Mouse (Mus musculus): ENCODE data around the gene Haao. TPM values are rescaled to one million over a fixed set of nuclear protein-coding genes. Genes with fewer than 3 reads are reported as not detected.

Gene Haao
- total and polyA plus RNA-seq, 3 experiments, result 0.05 to 4.8 (median 1.5) TPM

DNA sequence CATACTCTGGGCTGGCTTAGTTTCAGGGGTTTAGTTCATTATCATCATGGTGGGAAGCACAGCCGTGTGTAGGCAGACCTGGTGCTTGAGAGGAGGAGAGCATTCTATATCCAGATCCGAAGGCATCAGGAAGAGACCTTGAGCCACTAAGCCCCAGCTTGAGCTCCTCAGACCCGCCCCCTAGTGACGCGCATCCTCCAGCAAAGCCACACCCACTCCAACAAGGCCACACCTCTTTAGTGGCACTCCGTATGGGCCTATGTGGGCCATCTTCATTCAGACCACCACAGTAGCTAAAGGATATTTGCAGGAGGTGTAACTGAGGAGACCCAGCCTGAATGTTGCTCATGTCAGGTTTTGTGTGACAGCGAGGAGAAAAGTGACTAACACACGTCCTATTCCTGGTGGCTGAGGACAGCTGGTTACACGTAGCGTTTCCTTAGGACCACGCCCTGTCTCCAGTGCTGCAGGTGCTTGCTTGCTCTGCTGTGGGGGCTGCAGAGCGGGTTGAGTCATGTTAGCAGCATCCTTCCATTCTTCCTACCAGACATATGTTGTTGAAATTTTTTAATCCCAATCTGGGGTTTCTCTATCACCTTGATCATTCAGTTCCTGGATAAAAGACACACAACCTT is 6.6 kb upstream of the Haao start:
- H3K4me3 ChIP-seq (ENCODE audit: low read depth, low read length), result no peak overlapping the region; the same call in 1 of the 2 replicates
- no peak for TF ChIP-seq CTCF (IDR thresholded peaks at IDR 0.05; ENCODE audit: low read depth, low read length)
- TF ChIP-seq POLR2AphosphoS5 (IDR thresholded peaks at IDR 0.05; ENCODE audit: insufficient replicate concordance, low read depth, low read length), result no peak
- TF ChIP-seq GATA1 (IDR thresholded peaks at IDR 0.05; ENCODE audit: borderline replicate concordance, low read length), result no peak
- no peak for TF ChIP-seq TAL1 (conservative IDR thresholded peaks at IDR 0.05; ENCODE audit: low read depth, low read length)
- no peak for TF ChIP-seq GATA2 (IDR thresholded peaks at IDR 0.05; ENCODE audit: borderline replicate concordance, low read depth, low read length)
- no peak for ATAC-seq (ENCODE audit: extremely low read depth, insufficient number of reproducible peaks, low FRiP score, poor library complexity, severe bottlenecking)
- H3K4me1 ChIP-seq (ENCODE audit: insufficient read depth, low read depth, low read length), result peaks cover 39% of the 10 kb centered on the region
- 0 out of 2 replicates have a peak, but pooled peaks cover under 1% of the 10 kb centered on the region for H3K27me3 ChIP-seq (ENCODE audit: insufficient read depth, low read length)
- H3K9me3 ChIP-seq (replicated peaks), result peaks cover 9% of the 10 kb centered on the region
- no peak for DNase-seq (ENCODE audit: low spot score)
- no peaks in the 10 kb centered on the region for H3K36me3 ChIP-seq (replicated peaks)

- Histone ChIP-seq H3K27me3 (ENCODE audit: insufficient read depth, low read length) (peaks cover 6% of the 10 kb centered on the region; the same call in 1 of the 2 replicates), H3K36me3 (replicated peaks) (no peaks in the 10 kb centered on the region), H3K4me3 (ENCODE audit: low read depth, low read length) (no peak overlapping the region), H3K9me3 (replicated peaks) (peaks cover 9% of the 10 kb centered on the region), H3K4me1 (ENCODE audit: insufficient read depth, low read depth, low read length) (peaks cover 39% of the 10 kb centered on the region)
- ATAC-seq (ENCODE audit: extremely low read depth, insufficient number of reproducible peaks, low FRiP score, poor library complexity, severe bottlenecking), result no peak
- TF ChIP-seq GATA1 (IDR thresholded peaks at IDR 0.05; ENCODE audit: borderline replicate concordance, low read length), result no peak
- TF ChIP-seq GATA2 (IDR thresholded peaks at IDR 0.05; ENCODE audit: borderline replicate concordance, low read depth, low read length), result no peak
- TF ChIP-seq POLR2AphosphoS5 (IDR thresholded peaks at IDR 0.05; ENCODE audit: insufficient replicate concordance, low read depth, low read length), result no peak
- no peak for TF ChIP-seq TAL1 (conservative IDR thresholded peaks at IDR 0.05; ENCODE audit: low read depth, low read length)
- TF ChIP-seq CTCF (IDR thresholded peaks at IDR 0.05; ENCODE audit: low read depth, low read length), result no peak
- DNase-seq (ENCODE audit: low spot score), result no peak
Measured at GRCm38 (mm10) chr17:83853831-83854230, 6.1 kb upstream of the Haao start.

- Histone ChIP-seq H3K9me3 (replicated peaks) (peaks cover under 1% of the 10 kb centered on the region), H3K36me3 (replicated peaks) (no peaks in the 10 kb centered on the region), H3K4me3 (ENCODE audit: low read depth, low read length) (no peak overlapping the region), H3K27me3 (ENCODE audit: insufficient read depth, low read length) (peaks cover 7% of the 10 kb centered on the region; the same call in 1 of the 2 replicates), H3K4me1 (ENCODE audit: insufficient read depth, low read depth, low read length) (peaks cover 55% of the 10 kb centered on the region)
- DNase-seq (ENCODE audit: low spot score) (no peak), ATAC-seq (ENCODE audit: extremely low read depth, insufficient number of reproducible peaks, low FRiP score, poor library complexity, severe bottlenecking) (no peak)
- TF ChIP-seq CTCF (IDR thresholded peaks at IDR 0.05; ENCODE audit: low read depth, low read length) (no peak), GATA1 (IDR thresholded peaks at IDR 0.05; ENCODE audit: borderline replicate concordance, low read length) (no peak)
Measured at GRCm38 (mm10) chr17:83850864-83851263, 3.1 kb upstream of the Haao start.

GRCm38 (mm10) chr17:83850458-83850857 is 2.7 kb upstream of the Haao start:
- H3K4me1 ChIP-seq (ENCODE audit: insufficient read depth, low read depth, low read length), result peaks cover 59% of the 10 kb centered on the region
- H3K27me3 ChIP-seq (ENCODE audit: insufficient read depth, low read length), result peaks cover 9% of the 10 kb centered on the region; the same call in 1 of the 2 replicates
- ATAC-seq (ENCODE audit: extremely low read depth, insufficient number of reproducible peaks, low FRiP score, poor library complexity, severe bottlenecking), result peak; percentile 34; the same call in 1 of the 2 replicates

GRCm38 (mm10) chr17:83849717-83850116 is 2.0 kb upstream of the Haao start:
- TF ChIP-seq GATA2 (IDR thresholded peaks at IDR 0.05; ENCODE audit: borderline replicate concordance, low read depth, low read length) (no peak), TAL1 (conservative IDR thresholded peaks at IDR 0.05; ENCODE audit: low read depth, low read length) (no peak), CTCF (IDR thresholded peaks at IDR 0.05; ENCODE audit: low read depth, low read length) (no peak), GATA1 (IDR thresholded peaks at IDR 0.05; ENCODE audit: borderline replicate concordance, low read length) (no peak), POLR2AphosphoS5 (IDR thresholded peaks at IDR 0.05; ENCODE audit: insufficient replicate concordance, low read depth, low read length) (no peak)
- peaks cover 14% of the 10 kb centered on the region; the same call in 1 of the 2 replicates for H3K27me3 ChIP-seq (ENCODE audit: insufficient read depth, low read length)
- no peaks in the 10 kb centered on the region for H3K9me3 ChIP-seq (replicated peaks)
- DNase-seq (ENCODE audit: low spot score), result no peak
- peaks cover 59% of the 10 kb centered on the region for H3K4me1 ChIP-seq (ENCODE audit: insufficient read depth, low read depth, low read length)
- H3K36me3 ChIP-seq (replicated peaks), result no peaks in the 10 kb centered on the region
- no peak for ATAC-seq (ENCODE audit: extremely low read depth, insufficient number of reproducible peaks, low FRiP score, poor library complexity, severe bottlenecking)
- H3K4me3 ChIP-seq (ENCODE audit: low read depth, low read length), result no peak overlapping the region

More at GRCm38 (mm10) chr17:83850458-83850857, 2.7 kb upstream of the Haao start:
- no peak for DNase-seq (ENCODE audit: low spot score)
- no peaks in the 10 kb centered on the region for H3K9me3 ChIP-seq (replicated peaks)
- H3K4me3 ChIP-seq (ENCODE audit: low read depth, low read length), result no peak overlapping the region; the same call in 1 of the 2 replicates
- H3K36me3 ChIP-seq (replicated peaks), result no peaks in the 10 kb centered on the region
- TF ChIP-seq GATA1 (IDR thresholded peaks at IDR 0.05; ENCODE audit: borderline replicate concordance, low read length) (no peak), CTCF (IDR thresholded peaks at IDR 0.05; ENCODE audit: low read depth, low read length) (peak; percentile 73), GATA2 (IDR thresholded peaks at IDR 0.05; ENCODE audit: borderline replicate concordance, low read depth, low read length) (no peak), TAL1 (conservative IDR thresholded peaks at IDR 0.05; ENCODE audit: low read depth, low read length) (no peak), POLR2AphosphoS5 (IDR thresholded peaks at IDR 0.05; ENCODE audit: insufficient replicate concordance, low read depth, low read length) (no peak)

GRCm38 (mm10) chr17:83849081-83849675 is 1.4 kb upstream of the Haao start:
- no peak for DNase-seq (ENCODE audit: low spot score)
- H3K4me3 ChIP-seq (ENCODE audit: low read depth, low read length), result no peak overlapping the region
- no peak for TF ChIP-seq GATA2 (IDR thresholded peaks at IDR 0.05; ENCODE audit: borderline replicate concordance, low read depth, low read length)
- TF ChIP-seq TAL1 (conservative IDR thresholded peaks at IDR 0.05; ENCODE audit: low read depth, low read length), result no peak
- TF ChIP-seq CTCF (IDR thresholded peaks at IDR 0.05; ENCODE audit: low read depth, low read length), result no peak
- no peak for TF ChIP-seq POLR2AphosphoS5 (IDR thresholded peaks at IDR 0.05; ENCODE audit: insufficient replicate concordance, low read depth, low read length)
- TF ChIP-seq GATA1 (IDR thresholded peaks at IDR 0.05; ENCODE audit: borderline replicate concordance, low read length), result no peak
- no peak for ATAC-seq (ENCODE audit: extremely low read depth, insufficient number of reproducible peaks, low FRiP score, poor library complexity, severe bottlenecking)
- peaks cover 14% of the 10 kb centered on the region; the same call in 1 of the 2 replicates for H3K27me3 ChIP-seq (ENCODE audit: insufficient read depth, low read length)
- no peaks in the 10 kb centered on the region for H3K9me3 ChIP-seq (replicated peaks)
- H3K4me1 ChIP-seq (ENCODE audit: insufficient read depth, low read depth, low read length), result peaks cover 54% of the 10 kb centered on the region
- no peaks in the 10 kb centered on the region for H3K36me3 ChIP-seq (replicated peaks)

Data from G1E (cell line).